Mouse (Mus musculus): ENCODE measurements around the gene Kcnq1. TPM values are rescaled to one million over a fixed set of nuclear protein-coding genes. Genes with fewer than 3 reads are reported as not detected.

The Kcnq1 gene
- total RNA-seq, 2 experiments from 2014 or later = 0.46 TPM; not detected in 1

GRCm38 (mm10) chr7:143463865-143464415 lies 357.8 kb downstream of the Kcnq1 start:
- peak; percentile 20; the same call in 1 of the 2 replicates for ATAC-seq (replicated peaks; ENCODE audit: low FRiP score, low TSS enrichment, poor library complexity, severe bottlenecking)

- ATAC-seq (replicated peaks; ENCODE audit: low FRiP score, low TSS enrichment, poor library complexity, severe bottlenecking) = no peak
These were observed 358.8 kb downstream of the Kcnq1 start for GRCm38 (mm10) chr7:143464811-143465560.

- peak; percentile 50 for ATAC-seq (replicated peaks; ENCODE audit: low FRiP score, low TSS enrichment, poor library complexity, severe bottlenecking)
These were observed 360.0 kb downstream of the Kcnq1 start for GRCm38 (mm10) chr7:143466099-143466677.

- ATAC-seq (replicated peaks; ENCODE audit: low FRiP score, low TSS enrichment, poor library complexity, severe bottlenecking) = no peak
These were observed 361.6 kb downstream of the Kcnq1 start for GRCm38 (mm10) chr7:143467714-143468113.

- peak; percentile 77 for ATAC-seq (replicated peaks; ENCODE audit: low FRiP score, low TSS enrichment, poor library complexity, severe bottlenecking)
These were observed 363.8 kb downstream of the Kcnq1 start for GRCm38 (mm10) chr7:143469946-143470345.

- ATAC-seq (replicated peaks; ENCODE audit: low FRiP score, low TSS enrichment, poor library complexity, severe bottlenecking) = 0 out of 2 replicates have a peak, but pooled peaks have one; percentile 20
These were observed 367.4 kb downstream of the Kcnq1 start, which contains the start of gene Slc22a18 for GRCm38 (mm10) chr7:143473347-143474101. Gene Slc22a18, plus strand, starts transcription at chr7:143473736.

- ATAC-seq (replicated peaks; ENCODE audit: low FRiP score, low TSS enrichment, poor library complexity, severe bottlenecking) = peak; percentile 34; the same call in 1 of the 2 replicates
These were observed 368.6 kb downstream of the Kcnq1 start for GRCm38 (mm10) chr7:143474811-143475210.

GRCm38 (mm10) chr7:143475876-143476275 lies 369.7 kb downstream of the Kcnq1 start:
- 0 out of 2 replicates have a peak, but pooled peaks have one; percentile 6 for ATAC-seq (replicated peaks; ENCODE audit: low FRiP score, low TSS enrichment, poor library complexity, severe bottlenecking)

Other genes with a start within 250 kb of the Kcnq1 start
- not detected in 2 replicates for gene Th, start 175.2 kb upstream of the Kcnq1 start, total RNA-seq (2014; fragmentation: Nextera tagmentation)
- gene Th, start 175.2 kb upstream of the Kcnq1 start, total RNA-seq (2017) = not detected in 2 replicates
- not detected in 2 replicates for gene Ascl2, start 137.1 kb upstream of the Kcnq1 start, total RNA-seq (2014; fragmentation: Nextera tagmentation)
- gene Ascl2, start 137.1 kb upstream of the Kcnq1 start, total RNA-seq (2017) = 0.99 TPM in 1 of 2 replicates, not detected in the other
- gene Tspan32, start 101.3 kb upstream of the Kcnq1 start, total RNA-seq (2014; fragmentation: Nextera tagmentation) = 163 and 191 TPM in 2 replicates
- gene Tspan32, start 101.3 kb upstream of the Kcnq1 start, total RNA-seq (2017) = 94.2 and 132 TPM in 2 replicates
- gene Cd81, start 53.6 kb upstream of the Kcnq1 start, total RNA-seq (2014; fragmentation: Nextera tagmentation) = 194 and 203 TPM in 2 replicates
- gene Cd81, start 53.6 kb upstream of the Kcnq1 start, total RNA-seq (2017) = 214 and 238 TPM in 2 replicates
- 36.9 and 58.7 TPM in 2 replicates for gene Tssc4, start 37.1 kb upstream of the Kcnq1 start, total RNA-seq (2014; fragmentation: Nextera tagmentation)
- 15.5 and 37.8 TPM in 2 replicates for gene Tssc4, start 37.1 kb upstream of the Kcnq1 start, total RNA-seq (2017)
- gene Trpm5, start 11.7 kb upstream of the Kcnq1 start, total RNA-seq (2014; fragmentation: Nextera tagmentation) = 0.13 TPM in 1 of 2 replicates, not detected in the other
- gene Trpm5, start 11.7 kb upstream of the Kcnq1 start, total RNA-seq (2017) = 2.3 TPM in 1 of 2 replicates, not detected in the other